Mouse (Mus musculus) spleen, adult 2 months (tissue): ENCODE measurements around the gene Adamtsl2. TPM values are rescaled to one million over a fixed set of nuclear protein-coding genes. Genes with fewer than 3 reads are reported as not detected.
A peak's percentile ranks its signal among the peaks of the same experiment; 100 is the strongest.

ENCODE experiments used
- DNase-seq, 2 experiments: peaks; one replicate each; pipeline versions ENCODE4 v3.0.0 to v3.0.0-alpha.2; 2012 to 2021; ENCODE audit warnings: low spot score in 2 of 2, low read depth in 1 of 2
- H3K27ac ChIP-seq: fragments of 200-500 bp; 2 replicates; pipeline ENCODE4 v1.5.1; 2012; ENCODE audit warnings: low read length, inconsistent platforms; ENCODE audit not compliant: insufficient read depth
- H3K27me3 ChIP-seq: fragments of 200-500 bp; 2 replicates; pipeline ENCODE4 v1.6.1; 2012; ENCODE audit warnings: mild to moderate bottlenecking, moderate library complexity, low read length, inconsistent platforms; ENCODE audit not compliant: control insufficient read depth, insufficient read depth
- H3K36me3 ChIP-seq: fragments of 200-500 bp; 2 replicates; pipeline ENCODE4 v1.6.1; 2012; ENCODE audit warnings: mild to moderate bottlenecking, low read length, inconsistent platforms; ENCODE audit not compliant: control insufficient read depth, insufficient read depth
- H3K4me1 ChIP-seq: fragments of 200-500 bp; 2 replicates; pipeline ENCODE4 v1.6.1; 2011; ENCODE audit warnings: inconsistent platforms; ENCODE audit not compliant: control insufficient read depth, insufficient read depth, insufficient read length
- H3K4me3 ChIP-seq: fragments of 200-500 bp; 2 replicates; pipeline ENCODE4 v1.5.1; 2011; ENCODE audit warnings: mild to moderate bottlenecking, inconsistent platforms; ENCODE audit not compliant: insufficient read depth, insufficient read length; ENCODE audit errors: extremely low read depth
- CTCF ChIP-seq: fragments of 200-500 bp; IDR thresholded peaks from 2 replicates; pipeline ENCODE4 v1.5.1; 2011; ENCODE audit warnings: mild to moderate bottlenecking, inconsistent platforms; ENCODE audit not compliant: insufficient read depth, insufficient read length, insufficient replicate concordance; ENCODE audit errors: extremely low read depth
- POLR2A ChIP-seq: fragments of 200-500 bp; IDR thresholded peaks from 2 replicates; pipeline ENCODE4 v1.6.1; 2011; ENCODE audit warnings: low read depth, low read length, inconsistent platforms
- WGBS: fragments of 180-500 bp; shearing (Covaris S2); methylation state at CpG from one replicate; pipeline ENCODE4 v1.1.7; 2018; 5-methylcytosine and 5-hydroxymethylcytosine counted together
- polyA plus RNA-seq: library from polyadenylated mRNA; depleted of rRNA; stranded (reverse); fragments of >200 nt; gene quantifications from 2 replicates; pipeline ENCODE4 v1.2.3, GENCODE M21; 2012

Gene Adamtsl2
- polyA plus RNA-seq, 1 experiment = 45.1 TPM

- no peak for TF ChIP-seq POLR2A
- TF ChIP-seq CTCF = no peak
- peaks cover 20% of the 10 kb centered on the region for H3K4me1 ChIP-seq
- no peaks in the 10 kb centered on the region for H3K36me3 ChIP-seq
- no peaks in the 10 kb centered on the region for H3K27me3 ChIP-seq
- no peak overlapping the region for H3K4me3 ChIP-seq
- WGBS = 8% methylated on average over 9 of the region's 9 CpGs
- peak overlapping the region; percentile 57 for H3K27ac ChIP-seq
- DNase-seq = peak; percentile 67 to 80
Observed at GRCm38 (mm10) chr2:27121626-27122355, 42.6 kb downstream of the Adamtsl2 start.

GRCm38 (mm10) chr2:27122578-27122977, 43.4 kb downstream of the Adamtsl2 start:
- H3K27me3 ChIP-seq = no peaks in the 10 kb centered on the region
- H3K27ac ChIP-seq = peak overlapping the region; percentile 57
- no peak for DNase-seq
- WGBS = 22% methylated on average over 9 of the region's 9 CpGs
- no peak overlapping the region for H3K4me3 ChIP-seq
- peaks cover 20% of the 10 kb centered on the region for H3K4me1 ChIP-seq
- TF ChIP-seq CTCF (no peak), POLR2A (no peak)
- no peaks in the 10 kb centered on the region for H3K36me3 ChIP-seq

GRCm38 (mm10) chr2:27123121-27123520, 43.9 kb downstream of the Adamtsl2 start:
- TF ChIP-seq POLR2A (no peak), CTCF (no peak)
- no peaks in the 10 kb centered on the region for H3K27me3 ChIP-seq
- H3K4me3 ChIP-seq = no peak overlapping the region
- 85% methylated on average over 4 of the region's 4 CpGs for WGBS
- H3K36me3 ChIP-seq = no peaks in the 10 kb centered on the region
- no peak for DNase-seq
- H3K4me1 ChIP-seq = peaks cover 20% of the 10 kb centered on the region
- H3K27ac ChIP-seq = no peak overlapping the region

- no peak overlapping the region for H3K4me3 ChIP-seq
- TF ChIP-seq CTCF (peak; percentile 82; the same call in 1 of the 2 replicates), POLR2A (no peak)
- 44% methylated on average over 10 of the region's 10 CpGs for WGBS
- no peak overlapping the region for H3K27ac ChIP-seq
- H3K36me3 ChIP-seq = no peaks in the 10 kb centered on the region
- no peaks in the 10 kb centered on the region for H3K27me3 ChIP-seq
- peaks cover 23% of the 10 kb centered on the region for H3K4me1 ChIP-seq
- DNase-seq = peak; percentile 12 to 56
Observed at GRCm38 (mm10) chr2:27125979-27126378, 46.8 kb downstream of the Adamtsl2 start.

GRCm38 (mm10) chr2:27126496-27126895, 47.3 kb downstream of the Adamtsl2 start:
- no peak for DNase-seq
- no peaks in the 10 kb centered on the region for H3K27me3 ChIP-seq
- no peak overlapping the region for H3K4me3 ChIP-seq
- no peak overlapping the region for H3K27ac ChIP-seq
- WGBS = 77% methylated on average over 4 of the region's 4 CpGs
- H3K36me3 ChIP-seq = no peaks in the 10 kb centered on the region
- peaks cover 18% of the 10 kb centered on the region for H3K4me1 ChIP-seq
- TF ChIP-seq POLR2A = no peak
- no peak for TF ChIP-seq CTCF

GRCm38 (mm10) chr2:27128990-27129389, 49.8 kb downstream of the Adamtsl2 start:
- H3K27me3 ChIP-seq = no peaks in the 10 kb centered on the region
- H3K36me3 ChIP-seq = no peaks in the 10 kb centered on the region
- no peak for DNase-seq
- WGBS = 18% methylated on average over 3 of the region's 3 CpGs
- H3K4me3 ChIP-seq = no peak overlapping the region
- H3K4me1 ChIP-seq = peaks cover 3% of the 10 kb centered on the region; the same call in 1 of the 2 replicates
- no peak overlapping the region for H3K27ac ChIP-seq
- TF ChIP-seq POLR2A (no peak), CTCF (no peak)

- Histone ChIP-seq H3K27me3 (no peaks in the 10 kb centered on the region), H3K4me3 (no peak overlapping the region), H3K4me1 (no peaks in the 10 kb centered on the region), H3K36me3 (no peaks in the 10 kb centered on the region), H3K27ac (no peak overlapping the region)
- TF ChIP-seq POLR2A = no peak
- no peak for TF ChIP-seq CTCF
- DNase-seq = no peak
- 82% methylated on average over 5 of the region's 5 CpGs for WGBS
Observed at GRCm38 (mm10) chr2:27135935-27136334, 56.8 kb downstream of the Adamtsl2 start.
